Comparison of ENCODE assay signal across 9 mouse cellular contexts in the genomic region with DNA sequence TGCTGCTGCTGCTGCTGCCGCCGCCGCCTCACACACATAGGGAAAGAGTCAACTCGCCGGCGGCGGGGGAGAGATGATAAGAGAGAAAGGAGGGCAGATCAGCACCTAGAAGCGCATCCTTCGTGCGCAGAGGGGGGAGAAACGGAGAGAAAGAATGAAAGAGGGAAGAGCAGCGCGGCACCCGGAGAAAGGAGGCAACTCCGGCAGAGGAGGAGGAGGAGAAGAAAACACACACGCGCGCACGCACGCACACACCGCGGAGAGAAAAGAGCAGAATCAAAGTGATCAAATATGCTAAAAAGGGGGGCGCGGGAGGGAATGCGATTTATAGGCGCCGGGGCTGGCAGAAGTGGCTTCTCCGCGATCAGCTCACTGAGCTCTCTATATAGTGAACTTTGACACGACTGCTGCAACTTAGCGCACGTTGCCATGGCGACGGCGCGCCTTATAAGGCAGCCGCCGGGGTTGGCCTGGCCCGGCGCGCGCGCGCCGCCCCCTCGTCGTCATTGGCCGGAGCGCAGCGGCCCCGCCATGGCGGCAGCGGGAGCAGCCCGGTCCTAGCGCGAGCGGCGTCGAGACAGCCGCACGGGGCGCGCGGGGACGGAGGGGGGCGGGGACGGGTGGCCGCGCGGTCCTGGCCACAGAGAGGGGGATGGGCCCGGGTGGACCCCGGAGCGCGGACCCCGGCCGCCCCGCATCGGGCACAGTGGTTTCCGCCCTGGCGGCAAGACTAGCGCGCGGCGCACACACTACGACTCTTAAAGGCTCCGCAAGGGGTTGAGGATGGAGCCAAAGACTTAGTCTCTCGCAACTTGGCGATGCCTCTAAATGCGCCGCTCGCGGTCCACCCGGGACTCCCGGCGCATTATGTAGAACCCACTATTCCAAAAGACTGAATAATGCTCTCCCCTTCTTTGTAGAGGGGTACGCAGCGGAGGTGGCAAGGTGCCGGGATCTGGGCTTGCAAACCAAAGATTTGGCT. TPM values are rescaled to one million over a fixed set of nuclear protein-coding genes. Genes with fewer than 3 reads are reported as not detected.
DNase-seq lines count a peak whose midpoint lies in the region; ATAC-seq lines count a peak whose summit lies in the region.
"Had no signal": no experiment of that assay in that cellular context is flagged by ENCODE, and none has a peak within 500 bp of the region (broad histone marks: within the 10 kb centered on the region; RNA-seq: fewer than 3 reads in every experiment).

No protein-coding gene starts in this region.

- H3K27ac ChIP-seq in embryonic facial prominence, embryonic 11.5 days (replicated peaks; ENCODE audit: low read depth, low read length), result peak overlapping the region; percentile 99
- peak overlapping the region; percentile 99 for H3K27ac ChIP-seq in midbrain, embryonic 12.5 days (replicated peaks)
- H3K27ac ChIP-seq in stomach, embryonic 15.5 days, result peak overlapping the region; percentile 99

- DNase-seq in thymus, postnatal 14 days, result peak; percentile 6
- no peak for DNase-seq in thymus, postnatal 36 days
- DNase-seq in embryonic facial prominence, embryonic 11.5 days (ENCODE audit: low spot score), result peak; percentile 99
- peak; percentile 100 for DNase-seq in heart, adult 11 months
- peak; percentile 97 for DNase-seq in kidney, adult 11 months
- peak; percentile 94 for DNase-seq in left cerebral cortex, postnatal 4 days

- peak; percentile 86 for ATAC-seq in embryonic facial prominence, embryonic 11.5 days (replicated peaks; ENCODE audit: insufficient number of reproducible peaks, low FRiP score, low TSS enrichment, low read depth)
- ATAC-seq in midbrain, embryonic 12.5 days (ENCODE audit: low FRiP score, low read depth), result peak; percentile 93
- peak; percentile 92 for ATAC-seq in stomach, embryonic 15.5 days (ENCODE audit: insufficient read depth, low FRiP score, low read depth)

- H3K4me1 ChIP-seq in embryonic facial prominence, embryonic 11.5 days (ENCODE audit: control insufficient read depth, insufficient read depth, low read length), result no peaks in the 10 kb centered on the region
- 0 out of 2 replicates have a peak, but pooled peaks cover 3% of the 10 kb centered on the region for H3K4me1 ChIP-seq in midbrain, embryonic 12.5 days
- no peaks in the 10 kb centered on the region for H3K4me1 ChIP-seq in stomach, embryonic 15.5 days

- peak overlapping the region; percentile 89 for H3K4me3 ChIP-seq in embryonic facial prominence, embryonic 11.5 days (ENCODE audit: low read depth, low read length)
- H3K4me3 ChIP-seq in midbrain, embryonic 12.5 days, result peak overlapping the region; percentile 85
- peak overlapping the region; percentile 71 for H3K4me3 ChIP-seq in stomach, embryonic 15.5 days (replicated peaks)

- H3K36me3 ChIP-seq in embryonic facial prominence, embryonic 11.5 days (replicated peaks; ENCODE audit: control insufficient read depth, insufficient read depth, low read depth, low read length), result no peaks in the 10 kb centered on the region
- H3K36me3 ChIP-seq in midbrain, embryonic 12.5 days, result peaks cover 7% of the 10 kb centered on the region; the same call in 1 of the 2 replicates
- 0 out of 2 replicates have a peak, but pooled peaks cover 4% of the 10 kb centered on the region for H3K36me3 ChIP-seq in stomach, embryonic 15.5 days
- H3K36me3 ChIP-seq: G1E had no signal

- H3K27me3 ChIP-seq in embryonic facial prominence, embryonic 11.5 days (ENCODE audit: control insufficient read depth, insufficient read depth, low read length), result no peaks in the 10 kb centered on the region
- peaks cover 50% of the 10 kb centered on the region for H3K27me3 ChIP-seq in midbrain, embryonic 12.5 days
- no peaks in the 10 kb centered on the region for H3K27me3 ChIP-seq in stomach, embryonic 15.5 days (replicated peaks)

- peak overlapping the region; percentile 75 for H3K4me2 ChIP-seq in embryonic facial prominence, embryonic 11.5 days (ENCODE audit: low read depth, low read length)
- peak overlapping the region; percentile 66 for H3K4me2 ChIP-seq in midbrain, embryonic 12.5 days (replicated peaks)
- peak overlapping the region; percentile 70 for H3K4me2 ChIP-seq in stomach, embryonic 15.5 days

- peak overlapping the region; percentile 98 for H3K9ac ChIP-seq in embryonic facial prominence, embryonic 11.5 days (replicated peaks; ENCODE audit: low read length)
- peak overlapping the region; percentile 99 for H3K9ac ChIP-seq in midbrain, embryonic 12.5 days (replicated peaks)
- peak overlapping the region; percentile 91 for H3K9ac ChIP-seq in stomach, embryonic 15.5 days

- WGBS in embryonic facial prominence, embryonic 11.5 days, result under 1% methylated on average over 82 of the region's 98 CpGs
- WGBS in midbrain, embryonic 12.5 days, result under 1% methylated on average over 95 of the region's 98 CpGs
- WGBS in stomach, embryonic 15.5 days, result under 1% methylated on average over 98 of the region's 98 CpGs

- H3K9me3 ChIP-seq in embryonic facial prominence, embryonic 11.5 days (replicated peaks; ENCODE audit: control insufficient read depth, low read length), result no peaks in the 10 kb centered on the region
- H3K9me3 ChIP-seq in midbrain, embryonic 12.5 days, result no peaks in the 10 kb centered on the region
- no peaks in the 10 kb centered on the region for H3K9me3 ChIP-seq in stomach, embryonic 15.5 days

- intact Hi-C loops in left cerebral cortex, postnatal 4 days (cut with DNase I), result loop anchor here (10.0 kb wide), 1 partner anchor 1387 kb away; no protein-coding TSS in a partner anchor

RNA-seq across cellular contexts. Expression of a gene that starts 4.9 kb away (rescaled TPM):
- 106 and 114 TPM in 2 replicates for polyA plus RNA-seq in embryonic facial prominence, embryonic 11.5 days (2014; fragmentation: Nextera tagmentation; extraction: Ambion mirVana)
- 10 to 100 TPM; 68.7 to 96.1 TPM for total RNA-seq in left cerebral cortex, postnatal 4 days (2021)
- 105 and 143 TPM in 2 replicates for polyA plus RNA-seq in midbrain, embryonic 12.5 days (2016; fragmentation: Nextera tagmentation; extraction: Ambion mirVana)
- 66.9 and 72.6 TPM in 2 replicates for polyA plus RNA-seq in stomach, embryonic 15.5 days (2015; fragmentation: Nextera tagmentation; extraction: Ambion mirVana)
- polyA plus RNA-seq: G1E had no signal

Comparison
In these comparisons a context has a peak if more than half of its experiments do, and no peak if none do; other contexts are left out.
1. DNase-seq: peak in thymus, postnatal 14 days (single experiment), embryonic facial prominence, embryonic 11.5 days (single experiment), heart, adult 11 months (single experiment), kidney, adult 11 months (single experiment) and left cerebral cortex, postnatal 4 days (single experiment); none in thymus, postnatal 36 days (0 of 2).
2. Peak in every context shown above with its lines, with median percentiles within 50 percentile points of each other: ATAC-seq, H3K27ac ChIP-seq, H3K4me2 ChIP-seq, H3K4me3 ChIP-seq and H3K9ac ChIP-seq.